In genomic region chr11:23893556-23893955, GRCm38 (mm10) we compare ENCODE assay signal across 15 mouse cellular contexts. TPM values are rescaled to one million over a fixed set of nuclear protein-coding genes. Genes with fewer than 3 reads are reported as not detected.
DNase-seq lines count a peak whose midpoint lies in the region; ATAC-seq and TF ChIP-seq lines count a peak whose summit lies in the region.
"Had no signal": no experiment of that assay in that cellular context is flagged by ENCODE, and none has a peak within 500 bp of the region (broad histone marks: within the 10 kb centered on the region; RNA-seq: fewer than 3 reads in every experiment).

No protein-coding gene starts in this region.

- no peak for DNase-seq in gastrocnemius, adult 2 months
- DNase-seq in gastrocnemius, postnatal 4 days (ENCODE audit: low spot score in 2 of 2): no peak
- peak; percentile 6 for DNase-seq in 416B (ENCODE audit: low read depth)
- DNase-seq in forebrain, embryonic 14.5 days (ENCODE audit: low spot score): no peak
- DNase-seq in adrenal gland, postnatal 36 days: no peak
- no peak for DNase-seq in adrenal gland, postnatal 4 days (ENCODE audit: low spot score in 2 of 2)
- DNase-seq: cerebellum, adult 9-10 months; gastrocnemius, postnatal 36 days; heart, postnatal 10 days; kidney, adult 9 months; liver, postnatal 0 days; thymus, adult 2 months had no signal

- no peak for TF ChIP-seq CTCF in gastrocnemius, adult 2 months (IDR thresholded peaks at IDR 0.05)

- H3K36me3 ChIP-seq in forebrain, embryonic 14.5 days (ENCODE audit: control insufficient read depth, insufficient read depth, low read length): peaks cover 19% of the 10 kb centered on the region
- peaks cover 20% of the 10 kb centered on the region for H3K36me3 ChIP-seq in midbrain, embryonic 12.5 days

- H3K27ac ChIP-seq in gastrocnemius, adult 2 months: no peak overlapping the region
- H3K27ac ChIP-seq in forebrain, embryonic 14.5 days (ENCODE audit: low read depth, low read length): no peak overlapping the region
- H3K27ac ChIP-seq in midbrain, embryonic 12.5 days (replicated peaks): no peak overlapping the region
- H3K27ac ChIP-seq: limb, embryonic 13.5 days had no signal

- peak overlapping the region; percentile 88; the same call in 1 of the 2 replicates for H3K4me3 ChIP-seq in gastrocnemius, adult 2 months
- H3K4me3 ChIP-seq in forebrain, embryonic 14.5 days (ENCODE audit: low read depth, low read length): no peak overlapping the region
- H3K4me3 ChIP-seq in midbrain, embryonic 12.5 days: no peak overlapping the region

- H3K27me3 ChIP-seq in forebrain, embryonic 14.5 days (replicated peaks; ENCODE audit: control insufficient read depth, insufficient read depth, low read length): no peaks in the 10 kb centered on the region
- 0 out of 2 replicates have a peak, but pooled peaks cover 7% of the 10 kb centered on the region for H3K27me3 ChIP-seq in midbrain, embryonic 12.5 days

- no peak for ATAC-seq in forebrain, embryonic 14.5 days
- no peak for ATAC-seq in midbrain, embryonic 12.5 days (ENCODE audit: low FRiP score, low read depth)
- no peak for ATAC-seq in activated CD4-positive, CD25-positive, alpha-beta regulatory T cell, adult 4 months
- ATAC-seq: liver, postnatal 0 days had no signal

- peak overlapping the region; percentile 31; the same call in 1 of the 2 replicates for H3K4me2 ChIP-seq in forebrain, embryonic 14.5 days (ENCODE audit: low read length)
- 0 out of 2 replicates have a peak overlapping the region, but pooled peaks have one; percentile 3 for H3K4me2 ChIP-seq in midbrain, embryonic 12.5 days (replicated peaks)

- intact Hi-C loops in gastrocnemius, adult 2 months (cut with DNase I): loop anchor here (10.0 kb wide), 1 partner anchor 219 kb away; no protein-coding TSS in a partner anchor

- no peak overlapping the region for H3K9ac ChIP-seq in forebrain, embryonic 14.5 days (ENCODE audit: low read length)
- no peak overlapping the region for H3K9ac ChIP-seq in midbrain, embryonic 12.5 days (replicated peaks)

- no peaks in the 10 kb centered on the region for H3K9me3 ChIP-seq in forebrain, embryonic 14.5 days (replicated peaks; ENCODE audit: control insufficient read depth, low read length)
- no peaks in the 10 kb centered on the region for H3K9me3 ChIP-seq in midbrain, embryonic 12.5 days
- H3K9me3 ChIP-seq: limb, embryonic 13.5 days had no signal

- peaks cover 6% of the 10 kb centered on the region; the same call in 1 of the 2 replicates for H3K4me1 ChIP-seq in forebrain, embryonic 14.5 days (ENCODE audit: control insufficient read depth, insufficient read depth, low read length)
- peaks cover 5% of the 10 kb centered on the region; the same call in 1 of the 2 replicates for H3K4me1 ChIP-seq in midbrain, embryonic 12.5 days

RNA-seq across cellular contexts. Expression of gene Papolg, which starts 1.5 kb away (rescaled TPM):
- 1 to 10 TPM; 4.7 TPM for total RNA-seq in gastrocnemius, adult 2 months (2021)
- 1 to 10 TPM; 7.0 to 7.5 TPM for total RNA-seq in gastrocnemius, postnatal 4 days (2021)
- polyA plus RNA-seq in forebrain, embryonic 14.5 days (2014; fragmentation: Nextera tagmentation; extraction: Ambion mirVana): 28.9 and 31.6 TPM in 2 replicates
- polyA plus RNA-seq in midbrain, embryonic 12.5 days (2016; fragmentation: Nextera tagmentation; extraction: Ambion mirVana): 28.3 and 28.5 TPM in 2 replicates
- 10 to 100 TPM; 10.8 to 12.9 TPM for total RNA-seq in adrenal gland, postnatal 36 days (2021)
- 10 to 100 TPM; 34.0 to 43.1 TPM for polyA plus RNA-seq in activated CD4-positive, CD25-positive, alpha-beta regulatory T cell, adult 4 months (2017; shearing (Covaris generic))
- 10 to 100 TPM; 12.2 to 13.2 TPM for total RNA-seq in adrenal gland, postnatal 4 days (2021)
